Mouse (Mus musculus) spleen, postnatal 14 days (tissue): ENCODE measurements around the gene Gm49369.
"Not testable (repeated sequence)": the region's sequence is repeated elsewhere in the genome, so short reads cannot be mapped to it uniquely, and the experiment has no call there.

Experiments
- DNase-seq, 2 experiments: peaks; one replicate each; pipeline ENCODE4 v3.0.0; 2021 to 2022; ENCODE audit warnings: low spot score in 2 of 2

Gene Gm49369

GRCm38 (mm10) chr7:142328507-142328906 is 54.0 kb downstream of the Gm49369 start:
- no peak for DNase-seq

- no peak for DNase-seq
Measured at GRCm38 (mm10) chr7:142326714-142327445, 55.6 kb downstream of the Gm49369 start.

GRCm38 (mm10) chr7:142323396-142324117 is 58.9 kb downstream of the Gm49369 start:
- no peak for DNase-seq

GRCm38 (mm10) chr7:142322641-142323040 is 59.8 kb downstream of the Gm49369 start:
- DNase-seq = no peak

DNA sequence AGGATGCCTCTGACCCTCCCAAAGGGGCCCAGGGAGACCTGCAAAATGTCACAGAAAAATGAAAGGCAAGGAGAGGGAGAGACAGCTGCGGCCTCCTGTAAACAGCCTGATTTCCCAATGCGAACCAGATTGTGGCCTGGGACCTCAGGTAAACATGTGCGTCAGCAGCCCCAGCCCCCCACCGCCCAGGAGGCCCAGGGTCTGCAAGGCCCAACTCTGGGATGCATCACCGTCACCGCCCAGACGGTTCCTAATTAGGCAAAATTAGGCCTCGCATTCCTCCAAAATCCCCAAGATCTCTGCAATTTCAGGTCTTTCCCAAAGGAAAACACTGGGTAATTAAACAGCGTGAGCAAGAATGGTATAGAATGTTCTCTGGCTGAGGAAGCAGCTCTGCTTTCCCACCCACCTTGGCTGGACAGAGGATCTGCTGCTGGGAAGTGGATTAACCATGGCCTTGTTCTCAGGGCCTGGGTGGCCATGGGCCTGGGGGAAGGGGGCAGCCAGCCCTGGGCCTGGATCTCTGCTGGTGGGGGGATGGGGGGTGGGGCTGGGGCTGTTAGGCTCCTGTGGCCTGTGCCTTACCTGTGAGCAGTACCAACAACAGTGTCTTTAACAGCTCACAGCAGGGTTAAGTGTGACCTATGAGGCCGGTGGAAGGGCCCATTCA is 60.7 kb downstream of the Gm49369 start:
- DNase-seq = not testable (repeated sequence)
